Mouse (Mus musculus): ENCODE measurements around the gene Gng8. TPM values are rescaled to one million over a fixed set of nuclear protein-coding genes. Genes with fewer than 3 reads are reported as not detected.

Gene Gng8
- polyA plus RNA-seq, 1 experiment from 2014 or later, result 10.8 TPM

- WGBS, result 62% methylated on average over 6 of the region's 6 CpGs
- Histone ChIP-seq H3K4me3 (ENCODE audit: low read depth, low read length) (no peak overlapping the region), H3K9me3 (ENCODE audit: low read depth, low read length) (no peaks in the 10 kb centered on the region), H3K27ac (ENCODE audit: low read depth) (no peak overlapping the region), H3K27me3 (ENCODE audit: insufficient read depth, low read length) (peaks cover 10% of the 10 kb centered on the region; the same call in 1 of the 2 replicates), H3K36me3 (ENCODE audit: insufficient read depth) (peaks cover 31% of the 10 kb centered on the region), H3K4me2 (no peak overlapping the region), H3K9ac (no peak overlapping the region), H3K4me1 (ENCODE audit: insufficient read depth) (peaks cover 4% of the 10 kb centered on the region; the same call in 1 of the 2 replicates)
- DNase-seq (no peak), ATAC-seq (ENCODE audit: insufficient read depth) (no peak)
- no peak for TF ChIP-seq CTCF (IDR thresholded peaks at IDR 0.05; ENCODE audit: low read depth)
Measured at GRCm38 (mm10) chr7:16912360-16912759, 20.8 kb downstream of the Gng8 start.

DNA sequence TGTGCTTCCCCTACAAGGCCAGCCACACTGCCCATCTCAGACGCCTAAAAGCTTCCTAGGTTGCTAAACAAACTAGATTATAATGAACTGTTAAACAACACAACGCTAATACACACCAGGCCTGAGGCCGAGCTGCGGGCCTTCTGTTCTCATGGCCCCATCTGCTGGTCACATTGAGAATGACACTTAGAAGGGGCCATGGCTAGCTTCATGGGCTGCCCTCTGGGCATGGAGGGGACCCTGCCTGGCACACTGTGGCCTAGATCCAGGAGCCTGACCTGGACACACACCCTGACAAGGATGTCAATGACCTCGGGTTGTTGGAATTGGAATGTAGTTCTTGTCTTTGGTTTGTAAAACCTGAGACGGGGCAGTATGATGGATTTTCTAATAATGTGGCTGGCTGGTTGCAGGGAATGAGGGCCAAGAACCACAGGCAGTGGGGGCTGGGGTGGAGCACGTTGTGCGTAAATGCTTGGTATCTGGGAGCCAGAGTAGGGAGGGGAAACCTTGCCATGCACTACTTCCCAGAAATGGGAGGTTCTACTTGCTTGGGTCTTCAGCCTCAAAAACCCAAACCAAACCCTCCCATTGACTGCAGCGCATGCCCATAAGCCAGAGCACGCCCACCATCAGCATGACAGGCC is 22.3 kb downstream of the Gng8 start:
- DNase-seq (peak; percentile 93), ATAC-seq (ENCODE audit: insufficient read depth) (peak; percentile 62)
- peaks cover 47% of the 10 kb centered on the region for H3K36me3 ChIP-seq (ENCODE audit: insufficient read depth)
- no peak overlapping the region for H3K4me2 ChIP-seq
- H3K9me3 ChIP-seq (ENCODE audit: low read depth, low read length), result no peaks in the 10 kb centered on the region
- peak; percentile 92 for TF ChIP-seq CTCF (IDR thresholded peaks at IDR 0.05; ENCODE audit: low read depth)
- H3K4me3 ChIP-seq (ENCODE audit: low read depth, low read length), result no peak overlapping the region
- no peak overlapping the region for H3K9ac ChIP-seq
- no peak overlapping the region for H3K27ac ChIP-seq (ENCODE audit: low read depth)
- H3K27me3 ChIP-seq (ENCODE audit: insufficient read depth, low read length), result peaks cover 3% of the 10 kb centered on the region; the same call in 1 of the 2 replicates
- no peaks in the 10 kb centered on the region; the same call in 1 of the 2 replicates for H3K4me1 ChIP-seq (ENCODE audit: insufficient read depth)
- WGBS, result 27% methylated on average over 10 of the region's 10 CpGs

DNA sequence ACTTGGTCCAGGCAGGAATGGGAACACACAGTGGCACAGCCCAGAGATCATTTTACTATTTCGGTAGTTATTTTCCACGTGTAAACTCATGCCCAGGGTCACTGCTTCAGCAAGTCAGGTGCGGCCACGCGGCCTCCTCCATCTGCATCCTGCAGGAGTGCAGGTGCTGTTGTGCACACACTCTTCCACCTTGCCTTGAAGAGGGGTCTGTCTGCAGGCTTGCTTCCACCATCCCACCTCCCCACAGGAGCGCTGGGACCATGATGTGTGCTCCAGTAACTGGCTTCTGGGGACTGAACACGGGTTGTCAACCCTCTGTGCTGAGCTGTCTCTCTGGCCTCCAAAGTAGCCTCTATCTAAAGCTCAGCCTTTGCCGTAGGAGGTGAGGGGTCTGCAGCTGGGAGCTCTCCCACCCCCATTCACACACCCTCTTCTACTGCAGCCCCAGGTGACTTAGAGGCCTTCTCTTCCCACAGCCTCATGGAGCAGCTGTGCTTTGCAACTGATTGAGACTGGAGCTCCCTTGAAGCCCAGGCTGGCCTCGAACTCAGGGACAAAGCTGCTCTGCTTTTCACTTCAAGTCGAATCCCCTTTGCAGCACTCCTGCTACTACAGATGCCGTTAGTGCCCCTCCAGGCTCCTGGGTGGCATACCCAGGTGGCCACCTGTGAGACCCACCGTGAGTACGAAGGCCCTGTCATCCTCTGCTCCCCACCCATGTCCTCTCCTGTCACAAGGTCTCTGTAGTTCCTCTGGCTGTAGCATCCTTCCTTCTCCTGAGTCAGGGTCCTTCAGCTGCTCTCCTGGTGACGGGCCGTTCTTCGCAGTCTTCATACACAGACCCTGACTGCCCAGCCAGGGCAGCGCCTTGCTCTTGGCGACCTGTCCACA is 23.1 kb downstream of the Gng8 start:
- Histone ChIP-seq H3K27ac (ENCODE audit: low read depth) (no peak overlapping the region), H3K27me3 (ENCODE audit: insufficient read depth, low read length) (no peaks in the 10 kb centered on the region; the same call in 1 of the 2 replicates), H3K4me2 (no peak overlapping the region), H3K36me3 (ENCODE audit: insufficient read depth) (peaks cover 55% of the 10 kb centered on the region), H3K9ac (no peak overlapping the region), H3K9me3 (ENCODE audit: low read depth, low read length) (no peaks in the 10 kb centered on the region), H3K4me1 (ENCODE audit: insufficient read depth) (no peaks in the 10 kb centered on the region), H3K4me3 (ENCODE audit: low read depth, low read length) (no peak overlapping the region)
- no peak for DNase-seq
- no peak for TF ChIP-seq CTCF (IDR thresholded peaks at IDR 0.05; ENCODE audit: low read depth)
- ATAC-seq (ENCODE audit: insufficient read depth), result no peak
- 79% methylated on average over 18 of the region's 18 CpGs for WGBS

- Histone ChIP-seq H3K9me3 (ENCODE audit: low read depth, low read length) (no peaks in the 10 kb centered on the region), H3K9ac (no peak overlapping the region), H3K27me3 (ENCODE audit: insufficient read depth, low read length) (no peaks in the 10 kb centered on the region), H3K4me1 (ENCODE audit: insufficient read depth) (no peaks in the 10 kb centered on the region), H3K4me3 (ENCODE audit: low read depth, low read length) (no peak overlapping the region), H3K4me2 (no peak overlapping the region), H3K36me3 (ENCODE audit: insufficient read depth) (peaks cover 61% of the 10 kb centered on the region), H3K27ac (ENCODE audit: low read depth) (no peak overlapping the region)
- no peak for TF ChIP-seq CTCF (IDR thresholded peaks at IDR 0.05; ENCODE audit: low read depth)
- DNase-seq (no peak), ATAC-seq (ENCODE audit: insufficient read depth) (no peak)
- 84% methylated on average over 32 of the region's 32 CpGs for WGBS
Measured at GRCm38 (mm10) chr7:16915461-16916340, 24.1 kb downstream of the Gng8 start.

- peaks cover 7% of the 10 kb centered on the region; the same call in 1 of the 2 replicates for H3K4me1 ChIP-seq (ENCODE audit: insufficient read depth)
- no peak overlapping the region for H3K9ac ChIP-seq
- no peak for TF ChIP-seq CTCF (IDR thresholded peaks at IDR 0.05; ENCODE audit: low read depth)
- no peak overlapping the region for H3K27ac ChIP-seq (ENCODE audit: low read depth)
- H3K36me3 ChIP-seq (ENCODE audit: insufficient read depth), result peaks cover 69% of the 10 kb centered on the region
- DNase-seq (no peak), ATAC-seq (ENCODE audit: insufficient read depth) (no peak)
- H3K27me3 ChIP-seq (ENCODE audit: insufficient read depth, low read length), result no peaks in the 10 kb centered on the region
- H3K9me3 ChIP-seq (ENCODE audit: low read depth, low read length), result no peaks in the 10 kb centered on the region
- no peak overlapping the region for H3K4me3 ChIP-seq (ENCODE audit: low read depth, low read length)
- H3K4me2 ChIP-seq, result no peak overlapping the region
- WGBS, result 51% methylated on average over 30 of the region's 30 CpGs
Measured at GRCm38 (mm10) chr7:16916342-16917265, 25.0 kb downstream of the Gng8 start.

DNA sequence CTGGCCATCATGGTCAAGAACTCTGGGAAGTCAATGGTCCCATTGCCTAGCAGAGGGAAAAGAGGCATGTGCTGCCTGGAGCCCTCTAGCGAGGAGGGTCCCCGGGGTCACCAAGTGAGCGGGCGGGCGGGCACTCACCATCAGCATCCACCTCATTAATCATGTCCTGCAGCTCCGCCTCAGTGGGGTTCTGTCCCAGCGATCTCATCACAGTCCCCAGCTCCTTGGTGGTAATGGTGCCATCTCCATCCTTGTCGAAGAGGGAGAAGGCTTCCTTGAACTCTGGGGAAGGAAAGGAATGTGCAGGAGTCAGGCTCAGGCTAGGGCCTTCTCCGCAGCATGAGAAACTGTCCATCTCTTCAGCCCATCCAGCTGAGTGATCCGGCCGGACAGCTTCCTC is 25.9 kb downstream of the Gng8 start:
- Histone ChIP-seq H3K27me3 (ENCODE audit: insufficient read depth, low read length) (no peaks in the 10 kb centered on the region), H3K27ac (ENCODE audit: low read depth) (no peak overlapping the region), H3K4me3 (ENCODE audit: low read depth, low read length) (no peak overlapping the region), H3K36me3 (ENCODE audit: insufficient read depth) (peaks cover 77% of the 10 kb centered on the region), H3K9me3 (ENCODE audit: low read depth, low read length) (no peaks in the 10 kb centered on the region), H3K9ac (no peak overlapping the region), H3K4me2 (no peak overlapping the region), H3K4me1 (ENCODE audit: insufficient read depth) (peaks cover 14% of the 10 kb centered on the region)
- ATAC-seq (ENCODE audit: insufficient read depth) (no peak), DNase-seq (no peak)
- TF ChIP-seq CTCF (IDR thresholded peaks at IDR 0.05; ENCODE audit: low read depth), result no peak
- WGBS, result 45% methylated on average over 11 of the region's 11 CpGs

All from lung, embryonic 14.5 days (tissue).